Mouse (Mus musculus): ENCODE measurements around the gene St13. TPM values are rescaled to one million over a fixed set of nuclear protein-coding genes. Genes with fewer than 3 reads are reported as not detected.

The St13 gene
- total and polyA plus RNA-seq, 3 experiments, result 278 to 532 (median 337) TPM

DNA sequence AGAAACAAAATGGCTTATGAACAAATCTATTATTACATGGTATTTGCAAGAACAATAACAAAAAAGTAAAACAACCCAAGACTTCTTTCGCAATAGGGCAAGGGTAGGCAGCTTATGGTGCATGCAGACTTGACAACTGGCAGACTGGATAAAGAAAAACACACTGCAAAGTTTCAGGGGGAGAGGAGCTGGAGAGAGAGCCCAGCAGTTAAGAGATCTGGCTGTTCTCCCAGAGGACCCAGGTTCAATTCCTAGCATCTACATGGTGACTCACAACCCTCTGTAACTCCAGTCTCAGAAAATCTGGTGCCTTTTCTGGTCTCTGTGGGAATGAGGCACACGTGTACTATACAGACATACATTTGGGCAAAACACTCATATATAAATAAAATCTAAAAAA lies 58.5 kb downstream of the St13 start:
- Histone ChIP-seq H3K36me3 (replicated peaks) (peaks cover 81% of the 10 kb centered on the region), H3K9me3 (replicated peaks) (no peaks in the 10 kb centered on the region)

DNA sequence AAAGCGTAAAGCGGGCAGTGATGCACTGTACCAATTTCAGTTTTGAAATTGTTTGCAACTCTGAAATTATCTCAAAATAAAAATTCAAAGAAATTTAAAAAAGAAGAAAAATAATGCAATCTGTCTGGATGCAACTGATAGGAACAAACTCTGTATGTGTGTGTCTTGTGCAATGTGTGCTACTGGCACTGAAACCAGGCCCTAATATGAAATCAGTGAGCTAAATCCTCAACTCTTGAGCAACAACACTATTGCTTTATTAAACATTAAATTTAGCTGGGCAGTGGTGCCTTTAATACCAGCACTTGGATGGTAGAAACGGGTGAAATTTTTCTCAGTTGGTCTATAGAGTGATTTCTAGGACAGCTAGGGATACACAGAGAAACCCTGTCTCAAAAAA lies 60.7 kb downstream of the St13 start:
- Histone ChIP-seq H3K27me3 (ENCODE audit: insufficient read depth, low read length) (no peaks in the 10 kb centered on the region), H3K4me1 (ENCODE audit: insufficient read depth, low read depth, low read length) (no peaks in the 10 kb centered on the region), H3K4me3 (ENCODE audit: low read depth, low read length) (no peak overlapping the region), H3K9me3 (replicated peaks) (no peaks in the 10 kb centered on the region), H3K36me3 (replicated peaks) (peaks cover 87% of the 10 kb centered on the region)
- no peak for DNase-seq (ENCODE audit: low spot score)
- ATAC-seq (ENCODE audit: extremely low read depth, insufficient number of reproducible peaks, low FRiP score, poor library complexity, severe bottlenecking), result no peak
- TF ChIP-seq GATA2 (IDR thresholded peaks at IDR 0.05; ENCODE audit: borderline replicate concordance, low read depth, low read length) (no peak), POLR2AphosphoS5 (IDR thresholded peaks at IDR 0.05; ENCODE audit: insufficient replicate concordance, low read depth, low read length) (no peak), CTCF (IDR thresholded peaks at IDR 0.05; ENCODE audit: low read depth, low read length) (no peak), GATA1 (IDR thresholded peaks at IDR 0.05; ENCODE audit: borderline replicate concordance, low read length) (no peak), TAL1 (conservative IDR thresholded peaks at IDR 0.05; ENCODE audit: low read depth, low read length) (no peak)

More for the DNA sequence above, 58.5 kb downstream of the St13 start:
- Histone ChIP-seq H3K27me3 (ENCODE audit: insufficient read depth, low read length) (no peaks in the 10 kb centered on the region), H3K4me1 (ENCODE audit: insufficient read depth, low read depth, low read length) (no peaks in the 10 kb centered on the region), H3K4me3 (ENCODE audit: low read depth, low read length) (no peak overlapping the region)
- TF ChIP-seq GATA1 (IDR thresholded peaks at IDR 0.05; ENCODE audit: borderline replicate concordance, low read length) (no peak), CTCF (IDR thresholded peaks at IDR 0.05; ENCODE audit: low read depth, low read length) (no peak), POLR2AphosphoS5 (IDR thresholded peaks at IDR 0.05; ENCODE audit: insufficient replicate concordance, low read depth, low read length) (no peak), GATA2 (IDR thresholded peaks at IDR 0.05; ENCODE audit: borderline replicate concordance, low read depth, low read length) (no peak), TAL1 (conservative IDR thresholded peaks at IDR 0.05; ENCODE audit: low read depth, low read length) (no peak)
- no peak for DNase-seq (ENCODE audit: low spot score)
- no peak for ATAC-seq (ENCODE audit: extremely low read depth, insufficient number of reproducible peaks, low FRiP score, poor library complexity, severe bottlenecking)

DNA sequence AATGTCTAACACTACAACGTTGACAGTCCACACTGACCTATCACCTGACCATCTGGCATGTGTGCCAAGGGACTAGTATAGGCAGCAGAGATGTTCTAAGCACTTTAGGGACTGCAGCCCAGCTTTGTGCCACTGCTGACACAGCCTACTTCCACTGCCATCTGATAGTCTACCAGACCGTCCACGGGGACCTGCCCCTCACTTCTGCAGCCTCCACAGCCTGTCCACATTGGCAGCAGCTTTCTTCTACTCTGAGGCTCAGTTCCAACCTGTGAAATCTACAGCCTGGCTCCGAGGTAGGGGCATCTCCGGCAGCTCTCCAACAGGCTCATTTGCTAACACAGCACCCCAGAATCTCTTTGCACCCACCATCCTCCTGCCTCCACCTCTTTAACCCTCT lies 63.4 kb downstream of the St13 start:
- DNase-seq (ENCODE audit: low spot score), result no peak
- ATAC-seq (ENCODE audit: extremely low read depth, insufficient number of reproducible peaks, low FRiP score, poor library complexity, severe bottlenecking), result no peak
- TF ChIP-seq TAL1 (conservative IDR thresholded peaks at IDR 0.05; ENCODE audit: low read depth, low read length), result no peak
- no peak for TF ChIP-seq CTCF (IDR thresholded peaks at IDR 0.05; ENCODE audit: low read depth, low read length)
- TF ChIP-seq GATA2 (IDR thresholded peaks at IDR 0.05; ENCODE audit: borderline replicate concordance, low read depth, low read length), result no peak
- no peak for TF ChIP-seq POLR2AphosphoS5 (IDR thresholded peaks at IDR 0.05; ENCODE audit: insufficient replicate concordance, low read depth, low read length)
- no peak for TF ChIP-seq GATA1 (IDR thresholded peaks at IDR 0.05; ENCODE audit: borderline replicate concordance, low read length)
- Histone ChIP-seq H3K4me3 (ENCODE audit: low read depth, low read length) (no peak overlapping the region), H3K36me3 (replicated peaks) (peaks cover 90% of the 10 kb centered on the region), H3K9me3 (replicated peaks) (no peaks in the 10 kb centered on the region), H3K4me1 (ENCODE audit: insufficient read depth, low read depth, low read length) (no peaks in the 10 kb centered on the region), H3K27me3 (ENCODE audit: insufficient read depth, low read length) (no peaks in the 10 kb centered on the region)

DNA sequence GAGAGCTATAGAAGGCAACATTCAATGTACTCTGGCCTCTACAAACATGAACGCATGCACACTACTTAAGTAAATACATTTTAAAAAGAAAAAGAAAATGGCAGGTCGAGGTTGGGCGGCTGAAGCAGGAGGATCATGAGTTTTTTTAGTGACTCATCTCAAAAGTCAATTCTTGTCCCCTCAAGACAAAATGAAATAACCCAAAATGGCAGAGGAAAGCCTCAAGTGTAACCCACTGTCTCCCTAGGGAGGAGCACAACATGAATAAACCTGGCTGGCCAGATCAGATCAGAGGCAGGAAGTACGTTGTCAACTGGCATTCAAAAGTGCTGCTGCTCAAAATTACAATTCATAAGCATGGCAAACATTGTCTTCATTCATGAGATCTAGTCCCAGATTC lies 67.4 kb downstream of the St13 start:
- DNase-seq (ENCODE audit: low spot score), result no peak
- no peaks in the 10 kb centered on the region for H3K27me3 ChIP-seq (ENCODE audit: insufficient read depth, low read length)
- no peak for ATAC-seq (ENCODE audit: extremely low read depth, insufficient number of reproducible peaks, low FRiP score, poor library complexity, severe bottlenecking)
- TF ChIP-seq POLR2AphosphoS5 (IDR thresholded peaks at IDR 0.05; ENCODE audit: insufficient replicate concordance, low read depth, low read length), result no peak
- no peak for TF ChIP-seq CTCF (IDR thresholded peaks at IDR 0.05; ENCODE audit: low read depth, low read length)
- no peak for TF ChIP-seq TAL1 (conservative IDR thresholded peaks at IDR 0.05; ENCODE audit: low read depth, low read length)
- TF ChIP-seq GATA1 (IDR thresholded peaks at IDR 0.05; ENCODE audit: borderline replicate concordance, low read length), result no peak
- TF ChIP-seq GATA2 (IDR thresholded peaks at IDR 0.05; ENCODE audit: borderline replicate concordance, low read depth, low read length), result no peak
- H3K4me1 ChIP-seq (ENCODE audit: insufficient read depth, low read depth, low read length), result no peaks in the 10 kb centered on the region
- H3K4me3 ChIP-seq (ENCODE audit: low read depth, low read length), result no peak overlapping the region
- peaks cover 94% of the 10 kb centered on the region for H3K36me3 ChIP-seq (replicated peaks)
- H3K9me3 ChIP-seq (replicated peaks), result no peaks in the 10 kb centered on the region

DNA sequence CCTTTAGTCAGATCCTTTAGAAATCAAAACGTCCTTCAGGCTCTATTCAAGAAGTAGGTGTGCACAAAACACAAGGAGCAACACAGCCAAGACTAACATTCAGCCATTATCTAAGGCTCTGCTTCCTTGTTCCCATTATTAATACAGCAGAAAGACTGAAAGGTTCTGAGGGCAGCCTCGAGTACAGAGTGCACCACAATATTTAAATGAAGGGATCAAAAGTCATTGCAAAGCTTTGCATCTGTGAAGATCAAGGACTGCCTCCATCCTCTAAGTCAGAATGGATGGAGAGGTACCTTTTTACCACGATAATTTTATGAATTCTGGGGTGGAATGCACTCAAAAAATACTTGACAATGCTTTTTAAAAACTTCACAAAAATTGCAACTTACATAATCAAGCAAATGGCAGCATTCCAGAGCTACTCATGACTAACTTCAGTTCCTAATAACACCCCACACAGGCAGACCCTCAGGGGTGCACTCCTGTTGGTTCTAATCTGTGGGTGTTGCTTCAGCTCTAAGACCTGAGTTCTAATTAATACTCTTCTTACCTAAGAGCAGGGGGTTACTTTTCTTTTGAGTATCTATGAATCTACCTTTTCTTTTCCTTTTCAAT lies 69.0 kb downstream of the St13 start:
- H3K4me1 ChIP-seq (ENCODE audit: insufficient read depth, low read depth, low read length), result no peaks in the 10 kb centered on the region
- no peak overlapping the region for H3K4me3 ChIP-seq (ENCODE audit: low read depth, low read length)
- DNase-seq (ENCODE audit: low spot score), result no peak
- no peaks in the 10 kb centered on the region for H3K27me3 ChIP-seq (ENCODE audit: insufficient read depth, low read length)
- H3K36me3 ChIP-seq (replicated peaks), result peaks cover 93% of the 10 kb centered on the region
- no peaks in the 10 kb centered on the region for H3K9me3 ChIP-seq (replicated peaks)
- no peak for TF ChIP-seq GATA1 (IDR thresholded peaks at IDR 0.05; ENCODE audit: borderline replicate concordance, low read length)
- TF ChIP-seq TAL1 (conservative IDR thresholded peaks at IDR 0.05; ENCODE audit: low read depth, low read length), result no peak
- no peak for TF ChIP-seq GATA2 (IDR thresholded peaks at IDR 0.05; ENCODE audit: borderline replicate concordance, low read depth, low read length)
- no peak for TF ChIP-seq CTCF (IDR thresholded peaks at IDR 0.05; ENCODE audit: low read depth, low read length)
- TF ChIP-seq POLR2AphosphoS5 (IDR thresholded peaks at IDR 0.05; ENCODE audit: insufficient replicate concordance, low read depth, low read length), result no peak
- no peak for ATAC-seq (ENCODE audit: extremely low read depth, insufficient number of reproducible peaks, low FRiP score, poor library complexity, severe bottlenecking)

DNA sequence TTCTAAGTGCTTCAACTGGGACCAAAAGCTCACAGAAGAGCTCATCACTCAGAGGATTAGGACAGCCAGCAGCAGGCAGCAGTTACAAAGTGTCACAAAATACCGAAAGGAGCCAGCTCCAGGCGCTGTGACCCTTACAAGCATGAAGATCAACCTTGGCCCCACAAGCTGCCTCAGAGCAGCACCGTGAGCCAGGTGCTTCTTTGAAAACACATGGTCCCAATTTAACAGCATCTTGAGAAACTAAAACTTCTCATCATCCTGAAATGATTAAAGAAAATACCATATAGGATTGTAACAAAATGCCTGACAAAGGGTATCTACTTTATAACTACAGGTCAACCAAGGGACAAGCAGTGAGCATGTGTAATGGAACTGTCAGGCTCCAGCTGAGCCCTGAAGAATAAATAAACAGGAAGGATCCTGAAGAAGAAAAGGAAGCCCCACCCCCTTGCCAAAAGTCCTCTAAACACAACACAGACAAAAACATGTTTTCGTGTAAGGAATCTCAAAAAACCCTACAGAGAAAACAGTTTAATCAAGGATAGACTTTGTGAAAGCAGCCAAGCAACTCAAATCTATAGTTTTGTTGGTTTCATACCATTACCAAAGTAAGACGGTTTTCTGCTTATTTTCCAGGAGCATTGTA lies 70.0 kb downstream of the St13 start:
- DNase-seq (ENCODE audit: low spot score) (no peak), ATAC-seq (ENCODE audit: extremely low read depth, insufficient number of reproducible peaks, low FRiP score, poor library complexity, severe bottlenecking) (no peak)
- Histone ChIP-seq H3K27me3 (ENCODE audit: insufficient read depth, low read length) (no peaks in the 10 kb centered on the region), H3K9me3 (replicated peaks) (no peaks in the 10 kb centered on the region), H3K36me3 (replicated peaks) (peaks cover 92% of the 10 kb centered on the region), H3K4me1 (ENCODE audit: insufficient read depth, low read depth, low read length) (no peaks in the 10 kb centered on the region), H3K4me3 (ENCODE audit: low read depth, low read length) (no peak overlapping the region)
- no peak for TF ChIP-seq GATA1 (IDR thresholded peaks at IDR 0.05; ENCODE audit: borderline replicate concordance, low read length)
